In genomic region chr13:5519181-5519580, GRCm38 (mm10) we compare ENCODE assay signal across 27 mouse cellular contexts.
DNase-seq lines count a peak whose midpoint lies in the region; ATAC-seq lines count a peak whose summit lies in the region.
"Had no signal": no experiment of that assay in that cellular context is flagged by ENCODE, and none has a peak within 500 bp of the region (broad histone marks: within the 10 kb centered on the region; RNA-seq: fewer than 3 reads in every experiment).

No protein-coding gene starts in this region.

- H3K9me3 ChIP-seq in forebrain, embryonic 15.5 days: no peaks in the 10 kb centered on the region
- no peaks in the 10 kb centered on the region for H3K9me3 ChIP-seq in forebrain, embryonic 13.5 days (replicated peaks)
- H3K9me3 ChIP-seq: embryonic facial prominence, embryonic 10.5 days; embryonic facial prominence, embryonic 13.5 days; heart, embryonic 12.5 days; heart, embryonic 15.5 days; hindbrain, embryonic 10.5 days; hindbrain, embryonic 13.5 days; intestine, embryonic 15.5 days had no signal

- H3K36me3 ChIP-seq in forebrain, embryonic 15.5 days: no peaks in the 10 kb centered on the region
- no peaks in the 10 kb centered on the region for H3K36me3 ChIP-seq in forebrain, embryonic 13.5 days (ENCODE audit: poor library complexity, severe bottlenecking)
- H3K36me3 ChIP-seq: embryonic facial prominence, embryonic 10.5 days; embryonic facial prominence, embryonic 13.5 days; heart, embryonic 12.5 days; heart, embryonic 15.5 days; hindbrain, embryonic 10.5 days; hindbrain, embryonic 13.5 days; intestine, embryonic 15.5 days had no signal

- ATAC-seq in forebrain, embryonic 15.5 days (replicated peaks): 0 out of 2 replicates have a peak, but pooled peaks have one; percentile 33
- no peak for ATAC-seq in forebrain, embryonic 13.5 days
- ATAC-seq in frontal cortex, adult (ENCODE audit: low TSS enrichment): peak; percentile 94
- ATAC-seq: hindbrain, embryonic 16.5 days; intestine, embryonic 15.5 days had no signal

- 80% methylated on average over 1 of the region's 1 CpGs for WGBS in forebrain, embryonic 15.5 days
- 91% methylated on average over 1 of the region's 1 CpGs for WGBS in forebrain, embryonic 13.5 days

- H3K4me2 ChIP-seq in forebrain, embryonic 15.5 days (replicated peaks): no peak overlapping the region
- no peak overlapping the region for H3K4me2 ChIP-seq in forebrain, embryonic 13.5 days
- H3K4me2 ChIP-seq: embryonic facial prominence, embryonic 13.5 days; heart, embryonic 12.5 days; heart, embryonic 15.5 days; hindbrain, embryonic 13.5 days; intestine, embryonic 15.5 days had no signal

- H3K27ac ChIP-seq in forebrain, embryonic 15.5 days (replicated peaks): peak overlapping the region; percentile 27; the same call in 1 of the 2 replicates
- no peak overlapping the region for H3K27ac ChIP-seq in forebrain, embryonic 13.5 days
- H3K27ac ChIP-seq: embryonic facial prominence, embryonic 10.5 days; embryonic facial prominence, embryonic 13.5 days; heart, embryonic 15.5 days; hindbrain, embryonic 10.5 days; hindbrain, embryonic 13.5 days; intestine, embryonic 15.5 days had no signal

- no peak overlapping the region for H3K9ac ChIP-seq in forebrain, embryonic 15.5 days (replicated peaks)
- no peak overlapping the region for H3K9ac ChIP-seq in forebrain, embryonic 13.5 days
- H3K9ac ChIP-seq: embryonic facial prominence, embryonic 13.5 days; heart, embryonic 12.5 days; heart, embryonic 15.5 days; hindbrain, embryonic 13.5 days; intestine, embryonic 15.5 days had no signal

- H3K4me3 ChIP-seq in forebrain, embryonic 15.5 days: no peak overlapping the region
- H3K4me3 ChIP-seq in forebrain, embryonic 13.5 days: no peak overlapping the region
- H3K4me3 ChIP-seq: embryonic facial prominence, embryonic 10.5 days; embryonic facial prominence, embryonic 13.5 days; erythroblast, embryonic 14.5 days; heart, embryonic 12.5 days; heart, embryonic 15.5 days; hindbrain, embryonic 10.5 days; hindbrain, embryonic 13.5 days; intestine, embryonic 15.5 days had no signal

- DNase-seq in frontal cortex, postnatal 10 days (ENCODE audit: low spot score in 2 of 2): no peak
- DNase-seq in brain, adult 2 months (ENCODE audit: low read depth, low spot score): peak; percentile 56
- DNase-seq in urinary bladder, adult 2 months (ENCODE audit: low spot score): no peak
- DNase-seq: adrenal gland, postnatal 10 days; adrenal gland, postnatal 36 days; cerebellum, adult 11 months; cerebellum, adult 2 months; cerebellum, adult 9-11 months; cerebellum, postnatal 25 days; embryo, embryonic 11 days; gastrocnemius, postnatal 25 days; heart, adult 18-20 months; heart, postnatal 10 days; heart, postnatal 36 days; kidney, adult 11 months had no signal

- no peaks in the 10 kb centered on the region for H3K4me1 ChIP-seq in forebrain, embryonic 15.5 days
- no peaks in the 10 kb centered on the region for H3K4me1 ChIP-seq in forebrain, embryonic 13.5 days
- H3K4me1 ChIP-seq: embryonic facial prominence, embryonic 10.5 days; embryonic facial prominence, embryonic 13.5 days; heart, embryonic 12.5 days; heart, embryonic 15.5 days; hindbrain, embryonic 10.5 days; hindbrain, embryonic 13.5 days; intestine, embryonic 15.5 days had no signal

- no peaks in the 10 kb centered on the region for H3K27me3 ChIP-seq in forebrain, embryonic 15.5 days
- no peaks in the 10 kb centered on the region for H3K27me3 ChIP-seq in forebrain, embryonic 13.5 days
- H3K27me3 ChIP-seq: embryonic facial prominence, embryonic 13.5 days; heart, embryonic 12.5 days; heart, embryonic 15.5 days; hindbrain, embryonic 13.5 days; intestine, embryonic 15.5 days had no signal
